Mouse (Mus musculus): ENCODE measurements around the gene Bmp8b. TPM values are rescaled to one million over a fixed set of nuclear protein-coding genes. Genes with fewer than 3 reads are reported as not detected.
A peak's percentile ranks its signal among the peaks of the same experiment; 100 is the strongest.

Gene Bmp8b
- total RNA-seq, 1 experiment: 7.2 TPM

- Histone ChIP-seq H3K9ac (ENCODE audit: insufficient read depth, low read depth, low read length, poor library complexity, severe bottlenecking) (no peak overlapping the region), H3K36me3 (ENCODE audit: control insufficient read depth, insufficient read depth, low read length, poor library complexity, severe bottlenecking) (no peaks in the 10 kb centered on the region), H3K9me3 (ENCODE audit: control insufficient read depth, insufficient read depth, low read depth, low read length) (no peaks in the 10 kb centered on the region), H3K27ac (ENCODE audit: insufficient read depth, low read depth, low read length, poor library complexity, severe bottlenecking) (no peak overlapping the region), H3K4me1 (ENCODE audit: control insufficient read depth in 2 of 2, insufficient read depth in 2 of 2, low read length in 2 of 2, poor library complexity in 1 of 2) (no peaks in the 10 kb centered on the region), H3K4me3 (ENCODE audit: insufficient read depth in 1 of 2, low read depth in 1 of 2, low read length in 2 of 2, poor library complexity in 1 of 2, severe bottlenecking in 1 of 2) (no peak overlapping the region)
- in situ Hi-C loops (cut with MboI; ENCODE audit: low sequenced_read_pairs in 2 of 2, unreplicated experiment in 2 of 2): no loop called here
- no peak for TF ChIP-seq MAFK (IDR thresholded peaks at IDR 0.05; ENCODE audit: insufficient read depth, low read depth, low read length)
- TF ChIP-seq HCFC1 (IDR thresholded peaks at IDR 0.05; ENCODE audit: borderline replicate concordance, insufficient read depth, low read length): no peak
- no peak for TF ChIP-seq ZNF384 (IDR thresholded peaks at IDR 0.05; ENCODE audit: low read depth, low read length)
- TF ChIP-seq ZC3H11A (IDR thresholded peaks at IDR 0.05; ENCODE audit: borderline replicate concordance, low read depth, low read length): no peak
- TF ChIP-seq CHD2 (IDR thresholded peaks at IDR 0.05; ENCODE audit: low read depth, low read length): no peak
- no peak for DNase-seq (ENCODE audit: low read depth, low spot score)
Observed at GRCm38 (mm10) chr4:123147446-123148150, 42.6 kb downstream of the Bmp8b start.

GRCm38 (mm10) chr4:123152003-123152402, 47.0 kb downstream of the Bmp8b start:
- no peaks in the 10 kb centered on the region for H3K36me3 ChIP-seq (ENCODE audit: control insufficient read depth, insufficient read depth, low read length, poor library complexity, severe bottlenecking)
- H3K27ac ChIP-seq (ENCODE audit: insufficient read depth, low read depth, low read length, poor library complexity, severe bottlenecking): no peak overlapping the region
- H3K4me1 ChIP-seq (ENCODE audit: control insufficient read depth in 2 of 2, insufficient read depth in 2 of 2, low read length in 2 of 2, poor library complexity in 1 of 2): no peaks in the 10 kb centered on the region
- no peaks in the 10 kb centered on the region for H3K9me3 ChIP-seq (ENCODE audit: control insufficient read depth, insufficient read depth, low read depth, low read length)
- H3K9ac ChIP-seq (ENCODE audit: insufficient read depth, low read depth, low read length, poor library complexity, severe bottlenecking): no peak overlapping the region
- DNase-seq (ENCODE audit: low read depth, low spot score): no peak
- in situ Hi-C loops (cut with MboI; ENCODE audit: low sequenced_read_pairs in 2 of 2, unreplicated experiment in 2 of 2): loop anchor here in 1 of 2 experiments (10.0 kb wide), 1 partner anchor 103 kb away; no protein-coding TSS in a partner anchor
- H3K4me3 ChIP-seq (ENCODE audit: insufficient read depth in 1 of 2, low read depth in 1 of 2, low read length in 2 of 2, poor library complexity in 1 of 2, severe bottlenecking in 1 of 2): no peak overlapping the region
- TF ChIP-seq ZC3H11A (IDR thresholded peaks at IDR 0.05; ENCODE audit: borderline replicate concordance, low read depth, low read length) (no peak), ZNF384 (IDR thresholded peaks at IDR 0.05; ENCODE audit: low read depth, low read length) (no peak), CHD2 (IDR thresholded peaks at IDR 0.05; ENCODE audit: low read depth, low read length) (no peak), HCFC1 (IDR thresholded peaks at IDR 0.05; ENCODE audit: borderline replicate concordance, insufficient read depth, low read length) (no peak), MAFK (IDR thresholded peaks at IDR 0.05; ENCODE audit: insufficient read depth, low read depth, low read length) (no peak)

GRCm38 (mm10) chr4:123152976-123153375, 48.0 kb downstream of the Bmp8b start:
- DNase-seq (ENCODE audit: low read depth, low spot score): no peak
- in situ Hi-C loops (cut with MboI; ENCODE audit: low sequenced_read_pairs in 2 of 2, unreplicated experiment in 2 of 2): loop anchor here in 1 of 2 experiments (10.0 kb wide), 1 partner anchor 102 kb away; no protein-coding TSS in a partner anchor
- TF ChIP-seq CHD2 (IDR thresholded peaks at IDR 0.05; ENCODE audit: low read depth, low read length) (no peak), HCFC1 (IDR thresholded peaks at IDR 0.05; ENCODE audit: borderline replicate concordance, insufficient read depth, low read length) (no peak), ZC3H11A (IDR thresholded peaks at IDR 0.05; ENCODE audit: borderline replicate concordance, low read depth, low read length) (no peak), MAFK (IDR thresholded peaks at IDR 0.05; ENCODE audit: insufficient read depth, low read depth, low read length) (no peak), ZNF384 (IDR thresholded peaks at IDR 0.05; ENCODE audit: low read depth, low read length) (no peak)

GRCm38 (mm10) chr4:123155004-123155403, 50.0 kb downstream of the Bmp8b start:
- Histone ChIP-seq H3K9me3 (ENCODE audit: control insufficient read depth, insufficient read depth, low read depth, low read length) (no peaks in the 10 kb centered on the region), H3K4me3 (ENCODE audit: insufficient read depth in 1 of 2, low read depth in 1 of 2, low read length in 2 of 2, poor library complexity in 1 of 2, severe bottlenecking in 1 of 2) (no peak overlapping the region), H3K27ac (ENCODE audit: insufficient read depth, low read depth, low read length, poor library complexity, severe bottlenecking) (no peak overlapping the region), H3K4me1 (ENCODE audit: control insufficient read depth in 2 of 2, insufficient read depth in 2 of 2, low read length in 2 of 2, poor library complexity in 1 of 2) (no peaks in the 10 kb centered on the region), H3K9ac (ENCODE audit: insufficient read depth, low read depth, low read length, poor library complexity, severe bottlenecking) (no peak overlapping the region), H3K36me3 (ENCODE audit: control insufficient read depth, insufficient read depth, low read length, poor library complexity, severe bottlenecking) (no peaks in the 10 kb centered on the region)
- in situ Hi-C loops (cut with MboI; ENCODE audit: low sequenced_read_pairs in 2 of 2, unreplicated experiment in 2 of 2): loop anchor here in 1 of 2 experiments (10.0 kb wide), 1 partner anchor 100 kb away; no protein-coding TSS in a partner anchor
- TF ChIP-seq ZC3H11A (IDR thresholded peaks at IDR 0.05; ENCODE audit: borderline replicate concordance, low read depth, low read length): peak; percentile 68
- TF ChIP-seq ZNF384 (IDR thresholded peaks at IDR 0.05; ENCODE audit: low read depth, low read length): no peak
- DNase-seq (ENCODE audit: low read depth, low spot score): no peak

More at GRCm38 (mm10) chr4:123152976-123153375, 48.0 kb downstream of the Bmp8b start:
- Histone ChIP-seq H3K4me1 (ENCODE audit: control insufficient read depth in 2 of 2, insufficient read depth in 2 of 2, low read length in 2 of 2, poor library complexity in 1 of 2) (no peaks in the 10 kb centered on the region), H3K9me3 (ENCODE audit: control insufficient read depth, insufficient read depth, low read depth, low read length) (no peaks in the 10 kb centered on the region), H3K9ac (ENCODE audit: insufficient read depth, low read depth, low read length, poor library complexity, severe bottlenecking) (no peak overlapping the region), H3K27ac (ENCODE audit: insufficient read depth, low read depth, low read length, poor library complexity, severe bottlenecking) (no peak overlapping the region), H3K4me3 (ENCODE audit: insufficient read depth in 1 of 2, low read depth in 1 of 2, low read length in 2 of 2, poor library complexity in 1 of 2, severe bottlenecking in 1 of 2) (no peak overlapping the region), H3K36me3 (ENCODE audit: control insufficient read depth, insufficient read depth, low read length, poor library complexity, severe bottlenecking) (no peaks in the 10 kb centered on the region)

Measured in ES-E14 (cell line).